Mouse (Mus musculus) megakaryocyte-erythroid progenitor cell, adult 5-6 weeks (primary cell): Measurements from ENCODE around the gene Sh3pxd2b. TPM values are rescaled to one million over a fixed set of nuclear protein-coding genes. Genes with fewer than 3 reads are reported as not detected.

ENCODE experiments used
- ATAC-seq: replicated peaks from 2 replicates; pipeline ENCODE4 v1.8.0; 2016; ENCODE audit warnings: mild to moderate bottlenecking, inconsistent platforms; ENCODE audit not compliant: severe bottlenecking, poor library complexity, low FRiP score, low TSS enrichment
- total RNA-seq, 2 experiments: library from RNA; stranded (forward) in 1 of 2; stranded (reverse) in 1 of 2; fragments of 200-1000, 215-1000 nt in 1 of 2; fragments of >200 nt in 1 of 2; fragmentation: Nextera tagmentation in 1 of 2; gene quantifications; 2 replicates each; pipeline ENCODE4 v1.2.3; 2014 to 2017

Gene Sh3pxd2b
- total RNA-seq (2014; fragmentation: Nextera tagmentation): 0.99 and 1.9 TPM in 2 replicates
- total RNA-seq (2017): 0.52 and 0.57 TPM in 2 replicates

DNA sequence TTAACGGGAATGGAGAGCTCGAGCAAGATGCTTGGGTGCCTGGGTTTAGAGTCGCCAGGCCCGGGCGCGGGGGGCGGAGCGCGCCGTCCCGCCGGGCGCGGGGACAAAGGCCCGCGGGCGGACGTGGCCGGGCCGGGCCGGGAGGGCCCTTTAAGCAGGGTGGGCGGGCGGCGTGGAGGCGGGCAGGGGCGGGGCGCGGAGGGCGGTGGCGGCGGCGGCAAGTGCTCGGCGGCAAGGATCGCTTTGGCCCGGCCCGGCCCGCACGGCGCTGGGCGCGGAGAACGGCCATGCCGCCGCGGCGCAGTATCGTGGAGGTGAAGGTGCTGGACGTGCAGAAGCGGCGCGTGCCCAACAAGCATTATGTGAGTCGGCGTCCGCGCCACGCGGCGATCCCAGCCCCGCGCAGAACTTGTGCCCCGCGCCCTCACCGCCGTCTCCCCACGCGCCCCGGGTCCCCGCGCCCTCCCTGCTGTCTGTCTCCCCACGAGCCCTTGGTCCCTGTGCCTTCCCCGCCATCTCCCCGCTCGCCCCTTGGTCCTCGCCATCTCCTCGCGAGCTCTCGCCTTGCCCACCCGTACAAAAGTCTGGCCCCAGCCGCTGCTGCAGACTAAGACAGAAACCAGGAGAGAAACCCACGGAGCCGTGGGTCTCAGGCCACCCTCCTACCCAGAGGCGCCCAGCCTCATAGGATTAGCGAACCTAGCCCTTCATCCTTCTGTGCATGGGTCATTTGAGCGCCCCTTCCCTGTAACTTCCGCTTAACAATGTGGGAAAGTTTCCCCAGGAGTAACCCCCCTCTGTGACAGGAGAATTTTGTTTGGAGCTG, at the start of gene Sh3pxd2b:
Gene Sh3pxd2b, plus strand, starts transcription at position 214 of the 826 bp plus-strand sequence.
- ATAC-seq: peak; percentile 27

GRCm38 (mm10) chr11:32297866-32298531, 49.6 kb upstream of the Sh3pxd2b start:
- no peak for ATAC-seq

GRCm38 (mm10) chr11:32298532-32298918, 49.1 kb upstream of the Sh3pxd2b start:
- no peak for ATAC-seq

GRCm38 (mm10) chr11:32299865-32300264, 47.8 kb upstream of the Sh3pxd2b start, which contains the start of gene Hbq1a:
Gene Hbq1a (plus strand): TSS chr11:32300069.
- peak; percentile 46; the same call in 1 of the 2 replicates for ATAC-seq

- ATAC-seq: no peak
These were observed 47.0 kb upstream of the Sh3pxd2b start for GRCm38 (mm10) chr11:32300279-32301267.

DNA sequence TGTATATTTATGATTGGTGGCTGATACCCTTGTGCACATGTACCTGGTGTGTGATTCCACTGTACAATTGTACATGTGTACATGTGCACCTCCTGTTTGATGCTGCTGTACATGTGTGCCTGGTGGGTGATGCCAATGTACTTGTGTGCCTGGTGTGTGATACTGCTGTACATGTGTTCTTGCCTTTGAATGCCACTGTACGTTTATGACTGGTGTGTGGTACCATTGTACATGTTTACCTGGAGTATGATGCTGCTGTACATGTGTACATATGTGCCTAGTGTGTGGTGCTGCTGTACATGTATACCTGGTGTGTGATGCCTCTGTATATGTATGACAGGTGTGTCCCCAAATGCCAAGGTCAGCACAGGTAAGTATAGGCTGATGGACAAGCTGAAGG, 46.1 kb upstream of the Sh3pxd2b start:
- ATAC-seq: no peak

DNA sequence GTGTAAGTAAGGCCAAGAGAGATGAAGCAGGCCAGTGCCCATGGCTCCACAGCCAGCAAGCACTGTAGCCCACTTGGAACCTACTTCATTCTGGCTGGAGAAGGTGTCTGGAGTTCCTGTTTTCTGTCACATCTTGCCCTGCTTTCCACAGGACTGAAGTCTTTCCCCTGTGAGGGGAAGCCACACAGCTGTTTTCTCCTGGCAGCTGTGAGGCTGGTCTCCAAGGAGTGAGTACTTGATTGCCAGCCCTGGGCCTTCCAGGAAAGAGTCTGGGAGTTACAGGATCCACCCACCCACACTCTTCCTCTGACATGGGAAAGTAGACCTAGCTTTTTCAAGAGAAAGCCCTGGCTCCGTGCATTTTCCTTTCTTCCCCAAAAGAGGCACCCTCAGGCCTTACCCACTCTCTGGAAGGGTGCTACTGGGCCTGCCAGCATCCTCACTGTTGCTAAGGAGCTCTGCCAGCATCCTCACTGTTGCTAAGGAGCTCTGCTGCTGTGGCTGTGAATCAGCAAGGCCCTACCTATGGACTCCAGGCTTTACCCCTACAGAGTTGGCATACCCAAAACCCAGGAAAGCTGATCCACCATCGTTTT, 44.7 kb upstream of the Sh3pxd2b start:
- no peak for ATAC-seq

GRCm38 (mm10) chr11:32303455-32303854, 44.2 kb upstream of the Sh3pxd2b start:
- ATAC-seq: no peak

- ATAC-seq: no peak
These were observed 40.6 kb upstream of the Sh3pxd2b start for GRCm38 (mm10) chr11:32307006-32307405.

DNA sequence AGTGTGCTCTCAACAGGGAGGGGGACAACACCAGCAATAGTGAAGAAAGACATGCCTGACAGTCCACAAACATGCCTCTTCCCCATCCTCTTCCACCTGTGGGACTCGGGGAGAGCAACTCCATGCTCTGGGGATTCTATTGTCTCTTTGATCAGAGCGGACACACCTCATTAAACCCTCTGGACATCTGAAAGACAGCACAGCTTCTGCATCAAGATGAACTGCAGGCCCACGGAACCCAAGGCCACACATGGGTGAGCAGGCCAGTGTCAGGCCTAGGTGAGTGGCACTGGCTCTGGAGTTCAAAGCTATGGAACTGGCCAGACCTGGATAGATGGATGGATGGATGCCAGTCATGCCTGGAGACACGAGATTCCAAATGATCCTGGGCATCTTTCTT, 38.2 kb upstream of the Sh3pxd2b start:
- no peak for ATAC-seq

- ATAC-seq: no peak
These were observed 37.7 kb upstream of the Sh3pxd2b start for GRCm38 (mm10) chr11:32309928-32310327.

DNA sequence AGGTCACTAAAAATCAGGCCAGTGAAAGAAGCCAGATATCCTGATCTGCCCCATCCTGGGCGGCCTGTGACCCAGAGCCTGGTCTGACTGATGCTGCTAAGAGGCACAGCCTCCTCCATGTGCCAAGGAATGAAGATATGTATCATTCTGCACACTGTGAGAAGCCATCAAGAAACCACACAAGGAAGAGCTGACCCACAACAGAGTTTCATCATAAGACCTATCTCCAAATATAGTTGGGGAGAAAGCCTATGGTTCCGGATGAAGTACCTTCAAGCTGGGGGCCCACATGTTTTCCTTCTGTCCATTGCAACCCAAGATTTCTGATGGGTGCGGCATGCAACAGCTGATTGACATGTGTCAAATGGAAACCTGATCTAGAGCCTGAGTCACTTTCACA, 31.6 kb upstream of the Sh3pxd2b start:
- no peak for ATAC-seq

GRCm38 (mm10) chr11:32320507-32321195, 27.0 kb upstream of the Sh3pxd2b start:
- ATAC-seq: no peak

DNA sequence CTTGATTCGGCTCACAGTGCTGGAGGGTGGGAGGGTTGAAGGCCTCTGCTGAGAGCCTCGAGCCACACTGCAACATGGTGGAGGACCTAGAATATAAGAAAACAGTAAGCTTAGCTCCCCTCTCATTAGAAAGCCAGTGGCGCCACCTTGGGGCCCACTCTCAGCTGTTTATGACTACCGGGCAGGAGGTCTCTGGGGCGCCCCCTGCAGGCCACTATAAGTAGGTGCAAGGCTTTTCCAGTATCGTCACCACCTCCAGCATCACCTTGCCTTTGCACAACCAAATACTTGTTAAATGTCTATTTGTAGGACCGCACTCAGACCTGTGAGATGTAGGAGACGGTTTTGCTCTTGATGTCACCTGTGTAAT, 26.4 kb upstream of the Sh3pxd2b start:
- peak; percentile 71 for ATAC-seq

GRCm38 (mm10) chr11:32324609-32325008, 23.0 kb upstream of the Sh3pxd2b start:
- ATAC-seq: peak; percentile 77

DNA sequence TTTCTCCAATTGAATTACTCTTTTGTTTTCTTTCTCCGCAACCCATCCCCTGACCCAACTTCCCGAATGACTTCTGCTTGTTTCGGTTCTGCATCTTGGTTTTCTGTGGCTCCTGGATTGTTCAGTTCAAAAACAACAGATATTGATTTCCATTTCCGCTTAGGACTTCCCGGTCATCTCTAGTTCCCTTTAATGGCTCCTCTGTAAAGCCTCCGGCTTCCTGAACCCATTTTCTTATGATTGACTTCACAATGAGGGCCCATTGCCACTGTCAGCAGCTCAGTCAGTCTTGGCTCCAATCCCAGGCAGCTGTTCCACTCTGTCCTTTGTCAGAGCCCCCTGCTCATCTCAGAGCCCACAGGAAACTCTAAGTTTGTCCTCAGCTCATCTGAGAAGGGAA, 16.5 kb upstream of the Sh3pxd2b start:
- no peak for ATAC-seq

DNA sequence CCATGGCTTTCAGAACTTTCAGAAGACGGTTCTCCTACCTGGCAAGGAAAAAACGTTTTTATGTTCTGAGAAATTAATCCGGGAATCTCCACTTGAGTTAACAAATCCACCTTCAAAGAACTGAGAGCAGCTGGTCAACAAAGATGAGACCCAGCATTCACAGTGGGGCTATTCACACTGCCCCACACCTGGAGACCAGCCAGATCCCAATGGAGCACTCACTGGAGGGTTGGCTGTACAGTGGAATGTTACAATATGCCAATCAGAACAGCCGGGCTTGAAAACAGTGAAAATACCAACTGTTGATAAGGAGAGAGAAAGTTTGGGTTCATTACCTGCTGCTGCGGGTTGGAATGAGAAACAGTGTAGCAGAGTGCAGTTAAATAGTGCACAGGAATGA, 15.8 kb upstream of the Sh3pxd2b start:
- no peak for ATAC-seq

DNA sequence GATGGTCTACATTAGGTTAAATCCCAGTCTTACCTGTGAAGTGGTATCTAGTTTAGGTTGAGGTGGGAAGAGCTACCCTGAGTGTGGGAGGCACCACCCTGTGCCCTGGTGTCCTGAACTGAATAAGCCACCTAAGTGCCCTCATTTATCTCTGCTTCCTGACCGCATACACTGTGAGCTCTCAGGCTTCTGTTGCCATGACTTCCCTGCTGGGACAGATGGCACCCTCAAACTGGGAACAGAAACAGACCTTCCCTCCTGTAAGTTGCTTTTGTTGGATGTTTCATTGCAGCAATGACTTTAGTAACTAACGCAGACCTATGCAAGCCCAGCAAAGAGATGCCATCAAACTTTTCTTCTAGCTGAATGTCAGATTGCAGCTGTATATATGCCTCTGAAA, 14.4 kb upstream of the Sh3pxd2b start:
- ATAC-seq: no peak

- ATAC-seq: no peak
These were observed 11.1 kb upstream of the Sh3pxd2b start for GRCm38 (mm10) chr11:32336435-32336907.
